Mouse (Mus musculus) urinary bladder, postnatal 4 days (tissue): Measurements from ENCODE around the gene Pola1.
A peak's percentile ranks its signal among the peaks of the same experiment; 100 is the strongest.

ENCODE experiments used
- DNase-seq, 2 experiments: peaks; one replicate each; pipeline ENCODE4 v3.0.0; 2021 to 2022; ENCODE audit warnings: low spot score in 2 of 2

The Pola1 gene

DNA sequence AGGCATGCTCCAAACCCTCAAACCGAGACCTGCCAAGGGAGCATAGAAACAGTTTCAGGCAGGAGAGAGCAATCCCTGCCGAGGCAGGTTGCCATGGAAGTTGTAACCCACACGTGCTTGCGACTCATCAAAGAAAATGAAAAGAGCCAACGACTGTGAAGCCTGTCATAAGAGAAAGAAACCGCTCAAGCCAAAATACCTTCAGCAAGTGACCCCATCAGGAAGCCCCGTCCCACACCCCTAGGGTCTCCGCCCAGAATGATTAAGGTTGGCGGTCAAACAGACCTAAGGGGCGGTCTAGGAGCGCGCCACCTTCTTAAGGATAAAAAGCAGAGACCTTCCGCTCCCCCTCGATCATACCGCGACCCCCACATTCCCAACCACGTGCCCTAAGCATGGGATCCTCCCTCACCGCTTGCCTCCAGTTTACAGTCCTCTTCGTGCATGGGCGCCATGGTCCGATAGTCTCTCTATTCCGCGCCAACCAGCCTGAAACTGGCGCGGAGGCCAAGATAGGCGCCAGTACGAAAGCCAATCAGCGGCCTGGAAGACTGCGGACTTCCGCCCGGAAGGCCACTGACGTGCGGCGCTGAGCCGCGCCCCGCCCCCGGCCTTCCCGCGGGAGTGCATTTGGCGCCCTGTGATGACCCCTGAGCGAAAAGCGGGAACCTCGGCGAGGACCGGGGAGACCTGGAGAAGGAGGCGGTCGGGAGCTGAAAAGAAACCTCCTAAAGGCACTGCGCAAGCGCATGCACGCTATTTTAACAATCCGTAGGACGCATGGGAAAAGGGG, at the start of gene Pola1:
Pola1 (minus strand) TSS at position 499 of the 793 bp plus-strand sequence.
- DNase-seq: peak; percentile 81 to 86

DNA sequence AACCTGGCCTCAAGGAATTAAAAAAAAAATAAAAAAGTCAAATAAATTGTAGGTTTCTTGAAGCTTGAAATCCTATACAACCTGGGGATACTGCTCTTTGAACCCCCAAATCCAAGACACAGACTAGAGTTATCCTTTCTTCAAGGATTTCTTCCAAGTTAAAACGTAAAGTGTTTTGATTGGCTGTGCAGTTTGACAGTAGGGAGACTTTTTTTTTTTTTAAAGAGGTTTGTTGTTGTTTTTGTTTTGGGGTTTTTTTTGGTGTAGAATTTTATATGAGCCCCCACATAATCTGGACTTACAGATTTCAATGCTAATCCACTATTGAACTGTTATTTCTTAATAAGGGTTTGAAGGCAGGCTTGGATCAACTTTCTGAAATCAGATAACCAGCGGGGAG, 44.3 kb upstream of the Pola1 start:
- DNase-seq: no peak

DNA sequence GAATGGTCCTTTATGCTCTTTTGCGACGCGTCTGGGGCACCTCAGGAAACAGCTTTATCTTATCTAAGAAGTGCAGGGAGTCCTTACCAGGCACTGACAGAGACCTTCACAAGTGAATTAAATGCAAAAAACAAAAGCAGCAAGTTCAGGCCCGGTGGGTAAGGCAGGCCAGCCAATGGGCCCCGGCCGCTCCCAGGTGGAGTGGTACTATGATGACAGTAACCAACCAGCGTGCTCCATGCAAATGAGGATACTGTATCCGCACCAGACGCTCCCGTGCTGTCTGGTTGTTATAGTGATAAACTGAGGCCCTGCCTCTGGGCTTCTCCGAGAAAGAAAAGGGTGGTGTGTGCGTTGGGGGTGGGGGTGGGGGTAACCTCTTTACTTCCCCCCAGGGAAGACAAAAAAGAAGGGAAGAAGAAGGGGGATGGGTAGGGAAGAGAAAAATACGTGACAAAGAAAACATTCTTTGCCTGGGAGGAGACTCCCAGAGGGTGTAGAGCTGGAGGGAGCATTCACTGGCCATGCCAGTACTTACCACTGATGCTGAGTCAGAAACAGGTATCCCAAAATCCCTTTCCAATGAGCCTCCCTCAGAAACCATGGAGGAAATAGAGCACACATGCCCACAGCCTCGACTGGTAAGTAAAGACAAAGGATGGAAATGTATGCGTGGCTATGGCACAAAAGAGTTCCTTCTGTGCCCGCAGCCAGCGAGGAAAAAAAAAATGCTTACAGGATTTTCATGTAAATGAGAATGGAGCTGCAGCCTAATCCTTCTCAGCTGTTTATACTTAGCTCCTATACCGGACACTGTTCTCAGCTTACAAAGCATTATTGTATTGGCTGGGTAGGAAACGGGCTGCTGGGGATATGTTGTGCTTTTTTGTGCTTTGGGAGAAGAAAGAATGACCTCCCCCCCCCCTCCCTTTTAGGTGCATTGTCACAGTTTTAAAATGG, 43.2 kb upstream of the Pola1 start:
- peak; percentile 33 to 60 for DNase-seq

DNA sequence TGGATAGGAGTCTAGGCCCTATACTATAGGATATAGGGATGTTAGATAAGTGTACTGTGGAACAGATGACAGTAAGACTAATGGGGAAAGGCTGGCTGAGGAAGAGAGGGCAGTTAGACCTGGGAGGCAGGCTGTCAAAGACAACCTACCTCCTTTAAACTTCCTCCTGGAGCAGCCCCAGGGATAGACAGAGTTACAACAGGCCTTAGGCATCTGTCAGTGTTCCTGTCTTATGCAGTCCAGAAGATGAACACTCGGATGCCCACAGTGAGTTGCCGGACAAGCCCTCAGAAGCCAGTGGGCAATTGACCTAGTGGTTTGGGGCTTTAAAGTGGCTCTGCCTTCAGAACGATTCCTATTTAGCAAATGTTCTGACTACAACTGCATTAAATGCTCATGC, 42.5 kb upstream of the Pola1 start:
- DNase-seq: no peak

DNA sequence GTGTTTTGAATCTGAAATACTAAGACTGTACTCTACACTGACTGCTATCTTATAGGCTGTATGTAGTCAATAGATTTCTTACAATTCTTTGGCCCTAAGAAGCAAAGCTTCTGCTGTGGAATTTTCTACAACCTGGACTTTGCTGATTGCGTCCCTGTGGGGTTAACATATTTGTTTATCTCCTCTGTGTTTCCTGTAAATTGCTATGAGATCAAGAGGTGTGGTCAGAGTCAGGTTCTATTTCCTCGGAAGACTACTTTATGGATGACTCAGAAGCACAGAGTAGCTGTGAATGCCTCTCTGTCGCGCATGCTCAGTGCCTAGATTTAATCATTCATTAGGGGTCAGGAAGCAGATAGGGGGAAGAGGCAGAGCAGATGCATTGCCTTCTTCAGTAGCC, 32.8 kb upstream of the Pola1 start:
- no peak for DNase-seq

DNA sequence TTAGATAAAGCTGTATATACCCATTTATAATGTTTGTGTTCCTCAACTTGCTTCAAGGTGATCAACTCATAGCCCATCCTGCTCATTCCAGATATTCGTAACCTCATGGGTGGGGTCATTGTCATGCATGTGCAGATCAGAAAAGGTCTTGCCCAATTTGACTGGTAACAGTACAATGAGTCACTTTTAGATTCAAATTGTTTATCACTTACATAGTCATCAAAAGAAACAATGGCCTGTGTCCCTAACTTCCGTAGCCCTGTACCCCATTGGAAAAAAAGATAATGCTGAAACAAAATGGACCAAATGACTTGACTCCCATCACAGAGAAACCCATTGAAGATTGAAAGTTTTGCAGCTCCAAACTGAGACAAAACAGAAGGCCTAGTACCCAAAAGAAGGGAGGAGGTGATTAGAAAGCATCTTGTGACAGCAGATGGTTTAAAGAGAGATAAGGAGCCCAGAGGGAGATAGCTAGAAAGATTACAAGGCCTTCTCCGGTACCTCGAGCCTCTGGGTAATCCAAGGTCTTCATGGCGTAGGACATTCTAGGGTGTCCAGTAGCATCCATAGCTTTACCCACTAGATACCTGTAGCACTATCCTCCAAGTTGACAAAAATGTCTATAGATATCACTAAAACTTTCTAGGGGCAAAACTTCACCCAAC, 32.1 kb upstream of the Pola1 start:
- DNase-seq: no peak

DNA sequence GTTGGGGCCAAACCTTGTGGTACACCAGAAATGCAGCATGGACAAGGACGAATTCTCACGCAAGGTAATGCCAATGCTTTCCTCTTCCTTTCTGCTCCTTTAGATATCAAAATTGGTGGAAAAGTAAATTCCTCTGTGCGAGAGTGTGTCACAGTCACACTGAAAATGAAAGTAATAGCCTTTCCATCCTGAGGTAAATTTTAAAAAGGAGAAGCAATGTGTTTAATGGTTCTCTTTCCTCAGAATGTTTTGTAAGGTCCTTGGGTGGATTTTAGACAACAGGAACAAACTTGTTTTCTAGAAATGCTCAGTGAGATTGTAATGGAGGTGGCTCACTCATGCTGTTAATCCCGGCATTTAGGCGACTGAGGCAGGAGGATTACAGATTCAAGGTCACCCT, 23.2 kb upstream of the Pola1 start:
- DNase-seq: no peak

DNA sequence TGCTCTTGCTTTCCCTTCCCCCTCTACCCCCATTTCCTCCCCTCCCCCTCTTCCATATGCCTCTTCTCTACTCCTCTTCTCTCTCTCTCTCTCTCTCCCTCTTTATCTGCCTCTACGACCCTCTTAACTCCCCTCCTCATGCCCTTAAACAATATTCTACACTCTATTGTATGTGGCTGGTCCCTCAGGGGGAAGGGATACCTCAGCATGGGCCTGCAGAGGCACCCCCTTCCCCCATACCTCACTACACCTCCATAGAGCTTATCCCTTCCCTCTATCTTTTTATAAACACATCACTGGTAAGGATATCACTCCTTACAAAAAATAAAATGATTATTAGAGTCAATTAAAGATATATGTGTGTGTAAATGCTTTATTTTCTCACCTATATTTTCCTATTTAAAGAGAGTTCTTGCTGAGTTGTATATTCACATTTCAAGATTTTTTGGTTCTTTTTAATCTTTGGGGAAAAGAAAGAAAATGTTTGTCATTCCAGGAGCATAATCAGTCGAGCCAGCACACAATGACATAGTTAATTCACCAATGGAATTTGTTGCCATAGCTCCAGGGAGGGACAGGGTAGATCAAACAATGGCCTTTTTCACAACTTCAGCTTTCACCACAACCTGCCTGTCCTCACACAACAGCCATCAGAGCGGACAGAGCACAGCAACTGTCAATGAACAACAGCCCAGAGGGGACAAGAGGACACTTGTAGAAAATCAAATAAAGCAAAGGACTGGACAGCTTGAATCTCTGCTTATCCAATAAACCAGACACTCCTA, 22.5 kb upstream of the Pola1 start, which contains the start of gene Pcyt1b:
Pcyt1b (plus strand) TSS at position 646 of the 785 bp plus-strand sequence.
- DNase-seq: no peak

DNA sequence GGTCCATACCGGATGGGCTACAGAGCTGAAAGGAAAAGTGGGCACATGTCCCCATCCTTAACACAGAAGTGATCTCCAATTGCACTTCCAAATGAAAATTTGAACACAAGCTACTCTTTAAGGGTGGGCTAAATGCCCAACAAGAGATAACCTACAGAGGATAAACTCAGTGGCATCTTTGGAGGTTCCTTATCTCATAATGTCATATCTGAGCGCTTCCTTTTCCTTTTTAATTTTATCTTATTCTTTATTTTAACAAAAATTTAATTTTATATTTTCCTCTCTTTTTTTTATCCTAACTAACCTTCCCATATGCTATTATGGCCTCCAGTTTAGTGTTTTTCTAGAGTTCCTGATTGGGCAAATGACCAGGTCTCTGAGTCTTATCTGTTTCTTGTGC, 18.8 kb upstream of the Pola1 start:
- no peak for DNase-seq

DNA sequence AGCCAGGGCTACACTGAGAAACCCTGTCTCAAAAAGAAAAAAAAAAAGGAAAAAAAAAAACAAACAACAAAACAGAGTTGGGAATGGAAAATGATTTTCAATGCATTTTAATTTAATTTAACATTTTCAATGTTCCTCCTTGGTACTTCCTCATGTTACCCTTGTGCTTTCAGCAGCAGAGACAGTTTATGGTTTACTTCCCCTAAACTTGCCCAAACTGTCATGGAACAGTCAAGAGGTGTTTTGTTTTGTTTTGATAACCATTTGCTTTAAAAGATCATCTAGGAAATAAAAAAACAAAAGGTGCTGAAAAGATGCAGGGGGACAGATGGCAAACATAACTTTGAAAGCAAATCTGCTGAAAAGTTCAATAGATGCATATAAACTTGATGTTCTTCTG, 12.1 kb upstream of the Pola1 start:
- no peak for DNase-seq

DNA sequence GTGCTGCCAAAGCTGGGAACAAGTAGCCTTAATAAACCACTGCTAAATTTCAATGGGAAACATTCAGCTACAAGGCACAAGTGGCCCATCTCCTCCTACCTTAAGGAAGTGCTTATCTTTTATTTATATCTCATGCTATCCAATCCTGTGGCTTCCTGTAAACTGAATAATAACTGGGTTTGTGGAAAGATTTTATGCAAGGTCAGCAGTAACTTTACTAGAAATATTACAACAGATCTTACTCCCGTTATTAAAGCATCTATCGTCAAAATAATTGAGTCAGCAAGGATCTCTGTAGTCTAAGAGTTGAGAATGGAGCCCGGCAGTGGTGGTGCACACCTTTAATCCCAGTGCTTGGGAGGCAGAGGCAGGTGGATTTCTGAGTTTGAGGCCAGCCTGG, 11.6 kb upstream of the Pola1 start:
- DNase-seq: no peak

DNA sequence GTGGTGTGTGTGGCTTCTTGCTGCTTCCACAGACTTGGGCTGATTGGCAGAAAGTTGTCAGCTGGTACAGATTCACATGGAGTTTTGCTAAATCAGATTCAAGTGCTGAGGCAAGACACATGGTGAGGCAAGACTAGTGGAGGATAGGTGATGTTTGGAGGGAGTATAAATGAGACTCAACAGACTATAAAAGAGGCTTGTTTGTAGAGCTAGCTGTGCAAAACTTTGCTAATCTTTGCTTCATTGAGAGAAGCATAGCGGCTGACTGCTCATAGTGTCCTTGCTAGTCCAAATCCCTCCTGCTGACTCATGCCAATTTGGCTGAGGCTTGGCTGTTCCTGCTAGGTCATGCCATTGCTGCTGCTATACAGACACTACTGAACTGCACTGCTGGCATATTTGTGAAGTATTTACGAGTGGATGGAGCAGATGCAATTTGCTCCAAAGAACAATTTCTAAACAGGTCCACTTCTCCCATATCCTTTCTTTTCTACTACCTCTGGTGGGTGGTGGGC, 3.0 kb upstream of the Pola1 start:
- DNase-seq: no peak

DNA sequence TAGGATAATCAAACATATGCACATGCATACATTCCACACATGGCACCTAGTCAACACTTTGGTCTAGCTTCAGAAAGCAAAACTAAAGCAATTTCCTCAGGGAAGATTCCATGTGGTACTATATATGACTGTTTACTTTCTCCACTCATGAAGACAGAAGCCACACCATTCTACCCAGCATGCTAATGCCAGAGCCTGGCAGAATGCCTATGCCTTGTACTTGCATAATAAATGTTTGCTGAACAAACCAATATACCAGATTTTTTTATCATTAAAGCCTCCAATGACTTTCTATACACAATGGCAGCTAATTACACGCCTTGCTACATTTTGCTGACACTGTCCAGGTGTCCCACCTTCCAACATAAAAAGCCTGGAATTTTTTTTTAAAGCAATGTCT, 1.7 kb downstream of the Pola1 start:
- DNase-seq: no peak

DNA sequence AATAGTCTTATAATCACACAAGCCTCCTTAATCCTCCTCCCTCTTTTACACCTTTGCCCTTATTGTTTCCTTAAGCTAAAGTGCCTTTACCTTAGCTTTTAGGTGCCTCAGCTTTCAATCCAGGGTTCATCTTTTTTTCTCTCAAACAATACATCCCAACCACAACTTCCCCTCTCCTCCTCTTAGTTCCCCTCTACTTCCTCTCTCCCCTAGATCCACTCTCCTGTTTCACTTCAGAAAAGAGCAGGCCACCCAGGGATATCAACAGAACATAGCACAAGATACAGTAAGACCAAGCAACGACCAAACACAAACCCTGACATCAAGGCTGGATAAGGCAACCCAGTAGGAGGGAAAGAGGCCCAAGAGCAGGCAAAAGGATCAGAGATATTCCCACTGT, 29.7 kb downstream of the Pola1 start:
- no peak for DNase-seq

DNA sequence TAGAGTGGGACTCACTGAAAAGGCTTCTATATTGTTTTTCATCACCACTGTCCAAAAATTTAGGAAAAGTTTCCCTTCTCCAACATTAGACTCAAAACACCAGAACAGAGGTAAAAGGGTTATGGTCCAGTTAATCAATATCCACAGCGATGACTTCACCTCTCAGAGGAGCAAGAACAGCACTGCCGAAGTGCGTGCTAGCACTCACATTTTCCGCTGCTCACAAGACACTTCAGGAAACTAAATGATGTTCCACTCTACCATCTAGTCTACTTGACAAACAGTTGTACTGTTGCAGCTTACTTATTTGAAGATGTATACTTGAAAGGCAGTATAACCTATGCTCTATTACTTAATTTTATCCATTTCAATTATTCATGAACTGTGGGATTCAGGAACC, 37.7 kb downstream of the Pola1 start:
- no peak for DNase-seq

DNA sequence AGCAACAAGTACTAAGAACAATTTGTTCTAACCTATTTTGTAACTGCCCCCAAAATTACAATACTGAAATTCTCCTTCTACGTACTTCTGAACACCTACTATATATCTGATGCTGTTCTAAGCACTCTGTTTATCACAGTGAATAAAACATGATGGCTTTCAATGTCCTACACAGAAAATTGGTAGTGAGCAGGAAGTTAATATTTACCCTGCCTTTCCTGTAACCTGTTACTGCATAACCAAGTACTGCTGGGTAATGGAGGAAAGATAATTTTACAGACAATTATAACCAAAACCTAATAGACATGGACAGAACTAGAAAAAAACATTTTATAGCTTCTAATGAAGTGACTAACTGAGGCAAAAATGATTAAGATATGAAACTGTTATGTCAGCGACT, 51.0 kb downstream of the Pola1 start:
- DNase-seq: no peak

DNA sequence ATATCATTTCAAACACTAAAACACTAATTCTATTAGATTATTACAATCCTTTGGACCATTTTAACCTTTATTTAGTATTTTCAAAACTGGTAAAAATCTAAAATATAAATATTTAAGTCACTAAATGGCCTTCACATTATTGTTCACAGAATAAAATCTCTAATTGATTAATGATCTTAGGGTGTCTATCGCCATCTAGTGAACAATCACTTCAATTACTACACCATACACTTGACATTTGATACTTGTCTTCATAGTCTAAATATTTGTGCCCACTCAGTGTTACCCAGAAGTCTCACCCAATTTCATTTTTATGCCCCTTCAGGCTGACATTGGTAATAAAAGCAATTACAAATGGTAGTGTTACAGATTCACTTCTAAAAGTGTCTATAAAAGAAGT, 74.8 kb downstream of the Pola1 start:
- no peak for DNase-seq

DNA sequence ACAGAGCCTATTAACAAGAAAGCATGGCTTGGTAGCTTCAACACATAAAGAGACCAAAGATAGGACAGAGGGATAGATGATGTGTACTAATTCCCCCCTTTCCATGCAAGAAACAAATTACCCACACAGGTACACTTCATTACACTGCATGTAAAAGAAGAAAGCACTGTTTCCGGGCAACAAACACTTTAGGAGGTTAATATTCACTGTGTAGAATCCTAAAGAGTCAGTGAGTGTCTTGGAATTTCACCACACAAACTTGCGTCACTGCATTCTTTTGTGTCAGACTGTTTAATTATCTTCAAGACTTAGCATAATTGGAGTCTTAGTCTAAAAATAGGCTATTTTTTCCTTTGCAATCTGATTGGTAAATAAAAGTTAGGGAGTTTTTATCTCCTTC, 92.2 kb downstream of the Pola1 start:
- no peak for DNase-seq

DNA sequence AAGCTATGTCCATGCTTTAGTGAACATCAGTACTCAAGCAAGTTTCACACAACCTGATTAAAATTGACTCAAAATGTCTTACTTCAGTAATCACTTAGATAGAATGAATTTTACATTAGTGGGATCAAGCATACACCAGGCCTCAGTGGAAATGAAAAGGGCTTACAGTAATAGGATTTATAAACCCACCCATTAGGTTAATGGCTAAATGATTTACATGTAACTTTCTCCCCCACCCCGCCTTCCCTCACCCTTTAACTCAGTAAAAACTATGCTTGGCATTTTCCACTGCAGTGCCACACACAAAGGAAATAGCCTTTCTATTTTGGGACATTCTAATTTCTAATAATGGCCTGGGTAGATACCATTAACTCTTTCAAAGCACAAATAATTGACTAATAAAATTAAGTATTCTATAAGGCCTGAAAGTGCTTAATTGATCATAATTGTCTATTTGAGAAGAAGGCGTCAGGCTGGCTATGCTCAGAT, 129.0 kb downstream of the Pola1 start:
- DNase-seq: no peak

DNA sequence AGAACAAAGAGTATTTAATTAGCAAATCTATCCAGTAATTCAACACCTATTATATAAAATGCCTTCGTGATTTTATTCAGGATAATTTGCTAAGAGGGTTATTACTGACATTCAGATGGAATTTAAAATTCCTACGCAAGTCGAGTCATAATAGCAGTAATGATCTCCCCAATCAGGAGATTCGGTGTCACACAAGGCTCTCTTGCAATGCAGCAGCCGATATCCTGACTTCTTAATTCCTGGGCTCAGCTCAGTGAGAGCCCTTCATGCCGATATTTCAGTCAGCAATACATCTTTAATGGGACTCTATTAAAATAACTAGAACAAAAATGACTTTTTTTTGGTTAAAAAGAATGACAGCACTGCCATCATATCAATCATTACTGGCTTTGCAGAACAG, 134.4 kb downstream of the Pola1 start:
- DNase-seq: no peak

DNA sequence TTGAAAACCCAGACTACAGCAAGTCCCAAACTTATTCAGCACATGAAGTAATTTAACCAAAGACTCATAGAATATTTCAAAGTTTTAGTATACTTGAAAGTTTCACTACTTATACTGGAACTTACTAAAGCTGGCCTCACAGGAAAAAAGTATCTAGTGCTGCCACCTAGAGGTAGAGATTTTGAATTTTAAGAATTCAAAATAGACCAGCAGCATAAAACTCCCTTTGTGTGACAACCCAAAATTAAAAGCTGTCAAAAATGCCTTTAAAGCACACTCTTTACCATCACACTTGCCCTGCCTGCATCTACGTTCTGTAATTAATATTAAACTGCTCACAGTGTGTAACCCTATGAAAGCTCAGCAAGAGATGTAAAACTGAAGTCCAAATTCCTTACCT, 166.2 kb downstream of the Pola1 start:
- DNase-seq: no peak
